Mouse (Mus musculus) kidney, embryonic 16.5 days (tissue): ENCODE data around the gene Ncor2. TPM values are rescaled to one million over a fixed set of nuclear protein-coding genes. Genes with fewer than 3 reads are reported as not detected.

Experiments
- ATAC-seq: fragments of 200-750 bp; cut with Nextera tagmentation; 2 replicates; pipeline ENCODE4 v1.8.0; 2017; ENCODE audit warnings: moderate TSS enrichment; ENCODE audit not compliant: low FRiP score, low TSS enrichment
- H3K27ac ChIP-seq: fragments of 300-500 bp; sonication (generic); 2 replicates; pipeline ENCODE4 v1.5.1; 2014; ENCODE audit warnings: low read length
- H3K27me3 ChIP-seq: fragments of 300-500 bp; sonication (generic); 2 replicates; pipeline ENCODE4 v1.6.1; 2014; ENCODE audit warnings: low read length, control low read depth, mixed read lengths; ENCODE audit not compliant: insufficient read depth
- H3K36me3 ChIP-seq: fragments of 300-500 bp; sonication (generic); 2 replicates; pipeline ENCODE4 v1.6.1; 2014; ENCODE audit warnings: low read length, control low read depth, mixed read lengths; ENCODE audit not compliant: insufficient read depth
- H3K4me1 ChIP-seq: fragments of 300-500 bp; sonication (generic); 2 replicates; pipeline ENCODE4 v1.6.1; 2014; ENCODE audit warnings: low read length, control low read depth, mixed read lengths; ENCODE audit not compliant: insufficient read depth
- H3K4me2 ChIP-seq: fragments of 300-500 bp; sonication (generic); replicated peaks from 2 replicates; pipeline ENCODE4 v1.6.1; 2014; ENCODE audit warnings: low read depth, low read length
- H3K4me3 ChIP-seq: fragments of 300-500 bp; sonication (generic); 2 replicates; pipeline ENCODE4 v1.5.1; 2014; ENCODE audit warnings: mild to moderate bottlenecking, low read length
- H3K9ac ChIP-seq: fragments of 300-500 bp; sonication (generic); replicated peaks from 2 replicates; pipeline ENCODE4 v1.6.1; 2014; ENCODE audit warnings: low read length
- H3K9me3 ChIP-seq: fragments of 300-500 bp; sonication (generic); 2 replicates; pipeline ENCODE4 v1.6.1; 2016; ENCODE audit warnings: low read length, control low read depth
- WGBS: fragments of 180-500 bp; shearing (Covaris S2); extraction: QIAGEN DNeasy Blood & Tissue Kit; methylation state at CpG from one replicate; pipeline ENCODE4 v1.1.7; 2014; 5-methylcytosine and 5-hydroxymethylcytosine counted together
- polyA plus RNA-seq: library from polyadenylated mRNA; unstranded; fragments of >200 nt; fragmentation: Nextera tagmentation; extraction: Ambion mirVana; gene quantifications from 2 replicates; pipeline ENCODE4 v1.2.1, GENCODE M21; 2015

The Ncor2 gene
- polyA plus RNA-seq, 1 experiment from 2014 or later = 27.5 TPM

GRCm38 (mm10) chr5:124997913-124998312, 181.1 kb downstream of the Ncor2 start:
- H3K36me3 ChIP-seq = no peaks in the 10 kb centered on the region
- H3K27me3 ChIP-seq = no peaks in the 10 kb centered on the region
- 77% methylated on average over 4 of the region's 4 CpGs for WGBS
- H3K27ac ChIP-seq = no peak overlapping the region
- peaks cover 5% of the 10 kb centered on the region for H3K4me1 ChIP-seq
- no peak for ATAC-seq
- no peak overlapping the region for H3K4me3 ChIP-seq
- no peaks in the 10 kb centered on the region for H3K9me3 ChIP-seq
- no peak overlapping the region for H3K4me2 ChIP-seq
- H3K9ac ChIP-seq = no peak overlapping the region

GRCm38 (mm10) chr5:124996816-124997215, 182.2 kb downstream of the Ncor2 start:
- H3K4me1 ChIP-seq = no peaks in the 10 kb centered on the region
- no peak overlapping the region for H3K9ac ChIP-seq
- 62% methylated on average over 6 of the region's 6 CpGs for WGBS
- no peaks in the 10 kb centered on the region for H3K36me3 ChIP-seq
- no peaks in the 10 kb centered on the region for H3K27me3 ChIP-seq
- ATAC-seq = no peak
- no peak overlapping the region for H3K4me2 ChIP-seq
- H3K4me3 ChIP-seq = no peak overlapping the region
- no peaks in the 10 kb centered on the region for H3K9me3 ChIP-seq
- no peak overlapping the region for H3K27ac ChIP-seq

GRCm38 (mm10) chr5:124992891-124993290, 186.1 kb downstream of the Ncor2 start:
- H3K4me1 ChIP-seq = 0 out of 2 replicates have a peak, but pooled peaks cover 3% of the 10 kb centered on the region
- no peak for ATAC-seq
- no peak overlapping the region for H3K9ac ChIP-seq
- H3K27ac ChIP-seq = peak overlapping the region; percentile 78
- no peaks in the 10 kb centered on the region for H3K27me3 ChIP-seq
- no peak overlapping the region for H3K4me3 ChIP-seq
- H3K9me3 ChIP-seq = no peaks in the 10 kb centered on the region
- no peak overlapping the region for H3K4me2 ChIP-seq
- 63% methylated on average over 11 of the region's 11 CpGs for WGBS
- H3K36me3 ChIP-seq = no peaks in the 10 kb centered on the region

- H3K4me2 ChIP-seq = no peak overlapping the region
- 81% methylated on average over 8 of the region's 8 CpGs for WGBS
These were observed 186.7 kb downstream of the Ncor2 start for GRCm38 (mm10) chr5:124992323-124992722.

GRCm38 (mm10) chr5:124989724-124990123, 189.3 kb downstream of the Ncor2 start:
- no peak overlapping the region for H3K4me2 ChIP-seq
- H3K27me3 ChIP-seq = no peaks in the 10 kb centered on the region
- no peak overlapping the region for H3K9ac ChIP-seq
- no peaks in the 10 kb centered on the region for H3K9me3 ChIP-seq
- 81% methylated on average over 2 of the region's 2 CpGs for WGBS
- no peaks in the 10 kb centered on the region for H3K36me3 ChIP-seq
- no peak overlapping the region for H3K27ac ChIP-seq
- no peak overlapping the region for H3K4me3 ChIP-seq
- H3K4me1 ChIP-seq = 0 out of 2 replicates have a peak, but pooled peaks cover 3% of the 10 kb centered on the region
- no peak for ATAC-seq

More at GRCm38 (mm10) chr5:124992323-124992722, 186.7 kb downstream of the Ncor2 start:
- Histone ChIP-seq H3K27me3 (no peaks in the 10 kb centered on the region), H3K27ac (peak overlapping the region; percentile 78), H3K36me3 (no peaks in the 10 kb centered on the region), H3K4me3 (no peak overlapping the region), H3K4me1 (0 out of 2 replicates have a peak, but pooled peaks cover 3% of the 10 kb centered on the region), H3K9ac (no peak overlapping the region), H3K9me3 (no peaks in the 10 kb centered on the region)
- no peak for ATAC-seq

GRCm38 (mm10) chr5:124986656-124987055, 192.4 kb downstream of the Ncor2 start:
- H3K4me3 ChIP-seq = no peak overlapping the region
- H3K4me2 ChIP-seq = no peak overlapping the region
- WGBS = 59% methylated on average over 5 of the region's 5 CpGs
- no peak overlapping the region for H3K27ac ChIP-seq
- no peaks in the 10 kb centered on the region for H3K36me3 ChIP-seq
- no peak overlapping the region for H3K9ac ChIP-seq
- no peak for ATAC-seq
- 0 out of 2 replicates have a peak, but pooled peaks cover 3% of the 10 kb centered on the region for H3K4me1 ChIP-seq
- H3K9me3 ChIP-seq = peaks cover 17% of the 10 kb centered on the region; the same call in 1 of the 2 replicates
- no peaks in the 10 kb centered on the region for H3K27me3 ChIP-seq

- H3K36me3 ChIP-seq = no peaks in the 10 kb centered on the region
- 0 out of 2 replicates have a peak, but pooled peaks cover 3% of the 10 kb centered on the region for H3K4me1 ChIP-seq
- H3K9me3 ChIP-seq = peaks cover 17% of the 10 kb centered on the region; the same call in 1 of the 2 replicates
- ATAC-seq = no peak
- no peak overlapping the region for H3K4me2 ChIP-seq
- H3K9ac ChIP-seq = no peak overlapping the region
- no peaks in the 10 kb centered on the region for H3K27me3 ChIP-seq
- H3K4me3 ChIP-seq = no peak overlapping the region
- no peak overlapping the region for H3K27ac ChIP-seq
- 87% methylated on average over 5 of the region's 5 CpGs for WGBS
These were observed 192.8 kb downstream of the Ncor2 start for GRCm38 (mm10) chr5:124986222-124986621.

GRCm38 (mm10) chr5:124969790-124970189, 209.2 kb downstream of the Ncor2 start:
- 33% methylated on average over 8 of the region's 8 CpGs for WGBS
- no peak overlapping the region for H3K27ac ChIP-seq
- peaks cover 3% of the 10 kb centered on the region; the same call in 1 of the 2 replicates for H3K9me3 ChIP-seq
- H3K36me3 ChIP-seq = no peaks in the 10 kb centered on the region
- H3K9ac ChIP-seq = no peak overlapping the region
- no peaks in the 10 kb centered on the region for H3K27me3 ChIP-seq
- H3K4me1 ChIP-seq = peaks cover 7% of the 10 kb centered on the region; the same call in 1 of the 2 replicates
- H3K4me2 ChIP-seq = no peak overlapping the region
- no peak for ATAC-seq
- H3K4me3 ChIP-seq = no peak overlapping the region

Other genes with a start within 250 kb of the Ncor2 start
- gene Rflna, start 176.0 kb downstream of the Ncor2 start, polyA plus RNA-seq = 4.5 and 6.8 TPM in 2 replicates
- 91.8 and 103 TPM in 2 replicates for gene Scarb1, start 161.9 kb upstream of the Ncor2 start, polyA plus RNA-seq
- gene Gm10382, start 210.1 kb upstream of the Ncor2 start, polyA plus RNA-seq = 0.34 and 0.51 TPM in 2 replicates
- gene Ubc, start 211.0 kb upstream of the Ncor2 start, polyA plus RNA-seq = 1,279 and 1,344 TPM in 2 replicates